Mouse (Mus musculus) hindbrain, embryonic 10.5 days (tissue): Measurements from ENCODE around the gene Fyb2. TPM values are rescaled to one million over a fixed set of nuclear protein-coding genes. Genes with fewer than 3 reads are reported as not detected.
"Not testable (repeated sequence)": the region's sequence is repeated elsewhere in the genome, so short reads cannot be mapped to it uniquely, and the experiment has no call there.

ENCODE experiments used
- DNase-seq: peaks from one replicate; pipeline ENCODE4 v3.0.0-alpha.2; 2017; ENCODE audit warnings: low spot score
- H3K27ac ChIP-seq: fragments of 300-500 bp; sonication (generic); 2 replicates; pipeline ENCODE4 v1.5.1; 2016; ENCODE audit warnings: mild to moderate bottlenecking, moderate library complexity
- H3K27me3 ChIP-seq: fragments of 300-500 bp; sonication (generic); 2 replicates; pipeline ENCODE4 v1.6.1; 2016; ENCODE audit warnings: mild to moderate bottlenecking; ENCODE audit not compliant: poor library complexity, insufficient read depth, severe bottlenecking
- H3K36me3 ChIP-seq: fragments of 300-500 bp; sonication (generic); 2 replicates; pipeline ENCODE4 v1.6.1; 2016; ENCODE audit warnings: mild to moderate bottlenecking, moderate library complexity
- H3K4me1 ChIP-seq: fragments of 300-500 bp; sonication (generic); replicated peaks from 2 replicates; pipeline ENCODE4 v1.6.1; 2016; ENCODE audit warnings: mild to moderate bottlenecking
- H3K4me3 ChIP-seq: fragments of 300-500 bp; sonication (generic); 2 replicates; pipeline ENCODE4 v1.5.1; 2016; ENCODE audit warnings: mild to moderate bottlenecking, moderate library complexity
- H3K9me3 ChIP-seq: fragments of 300-500 bp; sonication (generic); 2 replicates; pipeline ENCODE4 v1.6.1; 2016; ENCODE audit warnings: mild to moderate bottlenecking, moderate library complexity
- WGBS: fragments of 180-500 bp; shearing (Covaris S2); methylation state at CpG from one replicate; pipeline ENCODE4 v1.1.7; 2016; 5-methylcytosine and 5-hydroxymethylcytosine counted together
- polyA plus RNA-seq: library from polyadenylated mRNA; unstranded; fragments of >200 nt; fragmentation: Nextera tagmentation; extraction: Ambion mirVana; gene quantifications from 2 replicates; pipeline ENCODE4 v1.2.1, GENCODE M21; 2016

Gene Fyb2
- polyA plus RNA-seq, 1 experiment from 2014 or later: 0.05 TPM

- H3K4me1 ChIP-seq: peaks cover 6% of the 10 kb centered on the region; the same call in 1 of the 2 replicates
- no peak for DNase-seq
- H3K36me3 ChIP-seq: no peaks in the 10 kb centered on the region
- no peak overlapping the region for H3K27ac ChIP-seq
- H3K27me3 ChIP-seq: no peaks in the 10 kb centered on the region
- 95% methylated on average over 10 of the region's 10 CpGs for WGBS
- no peak overlapping the region for H3K4me3 ChIP-seq
- H3K9me3 ChIP-seq: no peaks in the 10 kb centered on the region
These were observed 80.1 kb downstream of the Fyb2 start for GRCm38 (mm10) chr4:104993140-104993874.

DNA sequence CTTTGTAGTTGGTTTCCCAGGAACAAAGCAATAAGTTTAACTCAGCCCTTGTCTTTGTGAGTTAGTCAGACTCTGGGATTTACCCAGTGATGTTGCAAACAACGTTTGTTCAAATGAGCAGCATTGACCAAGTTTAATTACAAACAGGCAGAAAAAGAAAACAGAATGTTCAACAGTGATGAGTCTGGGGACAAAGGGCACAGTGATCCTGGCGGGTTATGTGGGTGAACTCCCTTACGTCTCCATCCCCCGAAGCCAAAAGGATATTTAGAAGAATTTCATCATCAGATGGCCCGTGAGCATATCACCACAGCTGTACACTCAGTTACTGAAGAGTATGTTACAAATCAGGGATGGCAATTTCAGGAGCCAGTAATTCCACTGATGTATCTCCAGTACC, 86.4 kb downstream of the Fyb2 start:
- DNase-seq: no peak
- no peak overlapping the region for H3K27ac ChIP-seq
- no peaks in the 10 kb centered on the region for H3K27me3 ChIP-seq
- 77% methylated on average over 5 of the region's 5 CpGs for WGBS
- H3K36me3 ChIP-seq: no peaks in the 10 kb centered on the region
- no peaks in the 10 kb centered on the region for H3K9me3 ChIP-seq
- H3K4me1 ChIP-seq: no peaks in the 10 kb centered on the region
- H3K4me3 ChIP-seq: no peak overlapping the region

DNA sequence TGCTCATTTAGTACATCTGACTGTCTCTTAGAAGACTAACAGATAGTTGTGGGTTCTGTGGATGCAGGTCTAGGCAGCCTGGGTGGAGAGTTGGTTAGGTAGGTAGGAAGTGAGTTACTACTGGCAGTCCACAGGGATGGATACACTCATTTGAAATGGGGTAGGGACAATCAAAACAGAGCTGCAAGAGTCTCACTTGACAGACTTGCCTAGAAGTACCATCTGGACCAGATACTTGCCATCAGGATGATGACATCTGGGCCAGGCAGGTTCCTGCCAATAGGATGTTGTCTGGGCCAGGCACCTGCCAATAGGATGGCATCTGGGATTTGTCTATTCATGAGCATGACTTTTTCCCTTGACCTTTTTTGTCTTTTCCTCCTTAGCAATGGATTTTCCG, 88.5 kb downstream of the Fyb2 start:
- no peaks in the 10 kb centered on the region for H3K27me3 ChIP-seq
- 54% methylated on average over 1 of the region's 1 CpGs for WGBS
- H3K36me3 ChIP-seq: no peaks in the 10 kb centered on the region
- H3K9me3 ChIP-seq: no peaks in the 10 kb centered on the region
- no peak overlapping the region for H3K4me3 ChIP-seq
- no peak for DNase-seq
- H3K4me1 ChIP-seq: no peaks in the 10 kb centered on the region
- H3K27ac ChIP-seq: no peak overlapping the region

DNA sequence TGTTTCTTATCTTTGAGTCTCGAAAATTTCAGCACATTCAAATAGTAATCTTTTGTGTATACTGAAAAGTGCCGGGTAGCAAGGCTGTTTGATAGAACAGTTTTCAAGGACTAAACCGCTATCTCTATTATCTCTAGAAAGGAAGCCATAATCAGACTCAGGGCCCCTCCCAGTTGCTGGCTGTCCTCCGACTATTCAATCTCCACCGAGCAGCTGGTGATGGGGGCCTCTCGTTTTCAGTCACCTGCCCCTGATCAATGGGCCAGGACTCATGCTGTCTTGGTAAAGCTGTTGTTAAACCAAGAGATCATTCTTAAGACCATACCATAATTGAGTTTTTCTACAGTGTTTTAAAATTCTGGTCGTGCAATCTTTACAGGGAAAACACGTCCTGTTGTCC, 90.9 kb downstream of the Fyb2 start:
- H3K36me3 ChIP-seq: no peaks in the 10 kb centered on the region
- H3K27ac ChIP-seq: no peak overlapping the region
- H3K27me3 ChIP-seq: no peaks in the 10 kb centered on the region
- no peaks in the 10 kb centered on the region for H3K4me1 ChIP-seq
- no peak overlapping the region for H3K4me3 ChIP-seq
- H3K9me3 ChIP-seq: no peaks in the 10 kb centered on the region
- no peak for DNase-seq
- 87% methylated on average over 8 of the region's 8 CpGs for WGBS

GRCm38 (mm10) chr4:105004649-105005048, 91.4 kb downstream of the Fyb2 start:
- not testable (repeated sequence) for DNase-seq, H3K27me3 ChIP-seq, H3K9me3 ChIP-seq, H3K4me3 ChIP-seq, H3K36me3 ChIP-seq, H3K4me1 ChIP-seq, H3K27ac ChIP-seq
- 87% methylated on average over 12 of the region's 12 CpGs for WGBS

GRCm38 (mm10) chr4:105007360-105008018, 94.2 kb downstream of the Fyb2 start:
- Histone ChIP-seq H3K4me3 (no peak overlapping the region), H3K27ac (no peak overlapping the region), H3K27me3 (no peaks in the 10 kb centered on the region), H3K9me3 (no peaks in the 10 kb centered on the region), H3K36me3 (no peaks in the 10 kb centered on the region), H3K4me1 (no peaks in the 10 kb centered on the region)
- WGBS: 89% methylated on average over 4 of the region's 4 CpGs
- DNase-seq: no peak

- 93% methylated on average over 7 of the region's 7 CpGs for WGBS
- H3K36me3 ChIP-seq: no peaks in the 10 kb centered on the region
- DNase-seq: no peak
These were observed 100.5 kb downstream of the Fyb2 start for GRCm38 (mm10) chr4:105013718-105014117.

GRCm38 (mm10) chr4:105015496-105015895, 102.2 kb downstream of the Fyb2 start:
- no peak for DNase-seq
- Histone ChIP-seq H3K27me3 (no peaks in the 10 kb centered on the region), H3K36me3 (no peaks in the 10 kb centered on the region), H3K27ac (no peak overlapping the region), H3K4me1 (no peaks in the 10 kb centered on the region), H3K4me3 (no peak overlapping the region), H3K9me3 (no peaks in the 10 kb centered on the region)
- 85% methylated on average over 6 of the region's 6 CpGs for WGBS

More at GRCm38 (mm10) chr4:105013718-105014117, 100.5 kb downstream of the Fyb2 start:
- Histone ChIP-seq H3K4me1 (no peaks in the 10 kb centered on the region), H3K27ac (no peak overlapping the region), H3K9me3 (no peaks in the 10 kb centered on the region), H3K4me3 (no peak overlapping the region), H3K27me3 (no peaks in the 10 kb centered on the region)

DNA sequence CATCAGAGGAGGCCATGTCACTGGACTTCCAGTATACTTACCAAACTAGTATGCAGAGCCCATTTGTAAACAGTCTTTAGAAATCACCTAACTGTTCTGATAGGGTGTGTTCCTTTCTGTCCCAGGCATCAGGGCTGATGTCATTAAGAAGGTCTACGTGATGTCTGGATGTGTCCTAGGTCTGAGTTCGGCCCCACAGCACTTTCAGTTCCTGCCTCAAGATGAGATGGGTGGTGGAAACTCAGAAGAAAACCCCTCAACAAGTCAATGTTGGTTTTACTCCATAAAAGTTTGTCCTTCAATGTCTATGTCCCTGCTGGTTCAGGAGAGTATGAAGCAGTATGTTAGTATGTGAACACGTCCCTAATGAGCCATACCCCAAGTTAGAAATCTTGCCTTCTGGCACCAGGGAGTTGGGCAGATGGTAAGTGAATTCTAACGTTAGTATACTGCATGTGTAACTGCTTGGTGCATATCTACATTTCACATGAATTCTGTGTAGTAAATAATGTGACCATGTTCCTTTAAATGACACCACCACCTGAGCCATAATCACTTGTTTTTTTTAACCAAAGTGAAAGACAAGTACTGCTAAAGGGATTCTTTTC, 102.9 kb downstream of the Fyb2 start:
- Histone ChIP-seq H3K27me3 (no peaks in the 10 kb centered on the region), H3K27ac (no peak overlapping the region), H3K9me3 (no peaks in the 10 kb centered on the region), H3K4me1 (no peaks in the 10 kb centered on the region), H3K4me3 (no peak overlapping the region), H3K36me3 (no peaks in the 10 kb centered on the region)
- WGBS: 86% methylated on average over 4 of the region's 4 CpGs
- DNase-seq: no peak

GRCm38 (mm10) chr4:105027278-105027677, 114.0 kb downstream of the Fyb2 start:
- Histone ChIP-seq H3K27me3 (no peaks in the 10 kb centered on the region), H3K27ac (no peak overlapping the region), H3K4me1 (no peaks in the 10 kb centered on the region), H3K36me3 (no peaks in the 10 kb centered on the region), H3K4me3 (no peak overlapping the region), H3K9me3 (no peaks in the 10 kb centered on the region)
- 78% methylated on average over 6 of the region's 6 CpGs for WGBS
- no peak for DNase-seq

DNA sequence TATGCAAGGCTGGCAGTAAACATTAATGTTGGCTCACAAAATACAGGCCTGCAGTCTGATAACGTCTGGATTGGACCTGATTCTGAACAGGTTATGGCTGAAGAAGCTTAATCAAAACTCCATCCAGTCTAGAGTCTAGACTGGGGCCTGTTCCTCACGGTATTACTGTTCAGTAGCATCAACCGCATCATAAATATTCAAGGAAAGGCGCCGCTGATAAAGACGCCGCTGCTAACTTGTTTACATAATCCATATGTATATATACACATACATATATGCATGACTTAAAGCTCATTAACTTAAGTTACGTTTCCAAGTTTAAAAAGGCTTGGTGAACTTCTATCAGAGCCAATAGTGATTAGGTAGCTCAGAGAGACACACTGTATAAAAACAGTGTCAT, 117.8 kb downstream of the Fyb2 start:
- Histone ChIP-seq H3K36me3 (no peaks in the 10 kb centered on the region), H3K4me1 (no peaks in the 10 kb centered on the region), H3K9me3 (no peaks in the 10 kb centered on the region), H3K27ac (no peak overlapping the region), H3K27me3 (no peaks in the 10 kb centered on the region), H3K4me3 (no peak overlapping the region)
- 86% methylated on average over 8 of the region's 8 CpGs for WGBS
- no peak for DNase-seq

DNA sequence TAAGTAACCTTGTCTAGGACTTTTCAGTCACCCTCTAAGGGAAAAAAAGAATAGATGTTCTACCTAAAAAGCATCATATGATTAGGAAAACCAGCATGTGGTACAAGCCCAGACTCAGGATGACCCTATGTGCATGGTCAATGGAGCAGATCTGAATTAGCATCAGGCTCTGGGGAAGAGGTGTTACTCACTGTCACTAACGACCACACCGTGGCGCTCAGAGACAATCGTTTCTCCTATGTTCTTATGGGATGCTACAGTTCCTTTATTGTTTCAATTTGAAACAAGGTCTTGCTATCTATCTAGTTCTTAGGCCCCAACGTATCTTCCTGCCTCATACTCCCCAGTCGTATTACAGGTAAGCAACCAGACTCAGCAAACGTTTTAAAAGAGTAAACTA, 119.9 kb downstream of the Fyb2 start:
- no peak overlapping the region for H3K4me3 ChIP-seq
- no peak for DNase-seq
- no peaks in the 10 kb centered on the region for H3K27me3 ChIP-seq
- no peaks in the 10 kb centered on the region for H3K36me3 ChIP-seq
- H3K27ac ChIP-seq: no peak overlapping the region
- H3K4me1 ChIP-seq: no peaks in the 10 kb centered on the region
- no peaks in the 10 kb centered on the region for H3K9me3 ChIP-seq
- 49% methylated on average over 7 of the region's 7 CpGs for WGBS

DNA sequence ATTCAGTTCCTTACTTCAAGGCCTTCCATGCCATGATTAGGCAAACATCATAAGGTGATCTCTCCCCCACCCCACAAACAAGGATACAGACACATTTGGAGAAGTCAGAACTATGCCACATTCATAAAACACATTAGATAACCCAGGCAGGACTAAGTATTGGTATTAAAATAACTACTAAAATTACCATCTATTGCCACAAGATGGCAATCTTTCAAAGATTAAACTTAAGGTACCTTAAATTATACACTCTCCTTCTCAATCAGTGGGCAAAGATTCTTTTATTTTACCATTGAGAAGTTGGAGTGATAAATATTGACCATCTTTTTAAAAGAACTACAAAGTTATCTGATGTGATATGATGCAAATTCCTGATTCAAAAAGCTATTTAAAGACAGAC, 121.0 kb downstream of the Fyb2 start:
- Histone ChIP-seq H3K27me3 (no peaks in the 10 kb centered on the region), H3K27ac (no peak overlapping the region), H3K4me3 (no peak overlapping the region), H3K9me3 (no peaks in the 10 kb centered on the region), H3K4me1 (no peaks in the 10 kb centered on the region), H3K36me3 (no peaks in the 10 kb centered on the region)
- no peak for DNase-seq
